Mouse (Mus musculus) forebrain, embryonic 13.5 days (tissue): Measurements from ENCODE around the gene Cadm1. TPM values are rescaled to one million over a fixed set of nuclear protein-coding genes. Genes with fewer than 3 reads are reported as not detected.
A peak's percentile ranks its signal among the peaks of the same experiment; 100 is the strongest.

Experiments
- ATAC-seq: fragments of 200-750 bp; cut with Nextera tagmentation; 2 replicates; pipeline ENCODE4 v1.8.0; 2017
- H3K27ac ChIP-seq: fragments of 300-500 bp; sonication (generic); 2 replicates; pipeline ENCODE4 v1.5.1; 2015; ENCODE audit warnings: inconsistent platforms, mild to moderate bottlenecking, moderate library complexity
- H3K27me3 ChIP-seq: fragments of 300-500 bp; sonication (generic); 2 replicates; pipeline ENCODE4 v1.6.1; 2015; ENCODE audit warnings: mild to moderate bottlenecking, inconsistent platforms
- H3K36me3 ChIP-seq: fragments of 300-500 bp; sonication (generic); 2 replicates; pipeline ENCODE4 v1.6.1; 2015; ENCODE audit warnings: mild to moderate bottlenecking, inconsistent platforms; ENCODE audit not compliant: poor library complexity, severe bottlenecking
- H3K4me1 ChIP-seq: fragments of 300-500 bp; sonication (generic); 2 replicates; pipeline ENCODE4 v1.6.1; 2015; ENCODE audit warnings: inconsistent platforms
- H3K4me2 ChIP-seq: fragments of 300-500 bp; sonication (generic); 2 replicates; pipeline ENCODE4 v1.6.1; 2015; ENCODE audit warnings: inconsistent platforms, mild to moderate bottlenecking, moderate library complexity
- H3K4me3 ChIP-seq: fragments of 300-500 bp; sonication (generic); 2 replicates; pipeline ENCODE4 v1.5.1; 2015; ENCODE audit warnings: mild to moderate bottlenecking, inconsistent platforms
- H3K9ac ChIP-seq: fragments of 300-500 bp; sonication (generic); 2 replicates; pipeline ENCODE4 v1.6.1; 2015; ENCODE audit warnings: mild to moderate bottlenecking, inconsistent platforms
- H3K9me3 ChIP-seq: fragments of 300-500 bp; sonication (generic); replicated peaks from 2 replicates; pipeline ENCODE4 v1.6.1; 2016; ENCODE audit warnings: inconsistent platforms
- WGBS: fragments of 180-500 bp; shearing (Covaris S2); methylation state at CpG from one replicate; pipeline ENCODE4 v1.1.7; 2015; 5-methylcytosine and 5-hydroxymethylcytosine counted together
- polyA plus RNA-seq: library from polyadenylated mRNA; unstranded; fragments of >200 nt; fragmentation: Nextera tagmentation; extraction: Ambion mirVana; gene quantifications from 2 replicates; pipeline ENCODE4 v1.2.1, GENCODE M21; 2015

Cadm1 gene
- polyA plus RNA-seq, 1 experiment from 2014 or later = 140 TPM

DNA sequence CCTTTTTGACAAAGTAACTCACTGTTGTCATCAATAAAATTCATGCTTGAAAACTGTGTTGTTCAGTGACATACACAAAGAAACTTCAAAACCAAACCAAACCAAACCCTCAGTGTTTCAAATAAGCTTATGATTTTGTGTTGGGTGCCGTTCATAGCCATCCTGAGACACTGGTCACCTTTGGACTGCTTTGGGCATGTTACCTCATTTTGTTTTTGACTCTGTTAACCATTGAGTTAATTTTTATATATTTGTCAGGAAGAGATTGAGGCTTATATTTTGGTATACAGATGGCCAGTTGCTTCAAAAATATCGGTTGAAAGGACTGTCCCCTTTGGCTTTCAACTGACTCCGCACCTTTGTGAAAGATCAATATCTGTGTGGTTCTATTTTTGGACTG, 30.8 kb downstream of the Cadm1 start:
- 0 out of 2 replicates have a peak overlapping the region, but pooled peaks have one; percentile 51 for H3K27ac ChIP-seq
- no peak overlapping the region for H3K4me3 ChIP-seq
- H3K9ac ChIP-seq = no peak overlapping the region
- peaks cover 37% of the 10 kb centered on the region for H3K4me1 ChIP-seq
- no peaks in the 10 kb centered on the region for H3K27me3 ChIP-seq
- no peak overlapping the region for H3K4me2 ChIP-seq
- WGBS = 95% methylated on average over 3 of the region's 3 CpGs
- H3K36me3 ChIP-seq = no peaks in the 10 kb centered on the region; the same call in 1 of the 2 replicates
- no peak for ATAC-seq
- no peaks in the 10 kb centered on the region for H3K9me3 ChIP-seq

DNA sequence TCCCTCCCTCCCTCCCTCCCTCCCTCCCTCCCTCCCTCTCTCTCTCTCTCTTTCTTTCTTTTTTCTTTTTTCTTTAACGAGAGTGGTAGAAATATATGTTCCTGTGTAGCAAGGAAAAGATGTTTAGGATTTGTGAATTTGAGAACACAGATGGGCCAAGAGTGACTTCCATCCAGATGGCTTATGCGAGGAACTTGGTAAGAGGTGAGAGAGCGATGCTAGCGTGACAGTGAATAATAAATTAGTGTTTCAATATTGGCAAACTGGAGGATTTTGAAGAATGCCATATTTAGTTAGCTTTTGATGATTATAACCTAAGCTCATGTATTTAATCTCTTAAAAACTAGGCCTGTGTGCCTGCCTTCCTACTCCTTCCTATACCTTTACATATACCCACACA, 31.6 kb downstream of the Cadm1 start:
- WGBS = 76% methylated on average over 4 of the region's 4 CpGs
- H3K4me2 ChIP-seq = no peak overlapping the region
- H3K27me3 ChIP-seq = no peaks in the 10 kb centered on the region
- ATAC-seq = no peak
- no peaks in the 10 kb centered on the region; the same call in 1 of the 2 replicates for H3K36me3 ChIP-seq
- no peak overlapping the region for H3K4me3 ChIP-seq
- peaks cover 30% of the 10 kb centered on the region for H3K4me1 ChIP-seq
- no peak overlapping the region for H3K9ac ChIP-seq
- no peak overlapping the region for H3K27ac ChIP-seq
- H3K9me3 ChIP-seq = no peaks in the 10 kb centered on the region

DNA sequence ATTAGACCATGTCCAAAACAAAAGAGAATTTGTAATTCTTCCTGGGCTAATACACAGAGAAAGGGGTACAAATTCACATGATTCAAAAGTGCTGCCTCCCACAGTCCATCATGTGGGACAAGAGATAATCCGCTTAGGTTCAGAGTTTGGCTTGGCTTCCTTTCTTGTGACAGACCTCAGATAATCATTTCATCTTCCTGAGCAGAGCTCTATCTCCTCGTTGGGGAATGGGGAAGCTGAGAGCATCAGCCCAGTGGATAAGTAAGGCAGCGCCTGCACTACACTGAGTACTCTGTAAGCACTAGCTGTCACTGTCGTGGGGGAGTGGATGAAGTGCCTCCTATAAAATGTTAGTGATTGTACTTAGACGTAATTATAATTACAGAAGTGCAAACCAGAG, 35.1 kb downstream of the Cadm1 start:
- Histone ChIP-seq H3K27me3 (no peaks in the 10 kb centered on the region), H3K9ac (no peak overlapping the region), H3K4me2 (no peak overlapping the region), H3K27ac (no peak overlapping the region), H3K4me1 (peaks cover 33% of the 10 kb centered on the region), H3K36me3 (no peaks in the 10 kb centered on the region; the same call in 1 of the 2 replicates), H3K9me3 (no peaks in the 10 kb centered on the region), H3K4me3 (no peak overlapping the region)
- 68% methylated on average over 5 of the region's 5 CpGs for WGBS
- ATAC-seq = no peak

DNA sequence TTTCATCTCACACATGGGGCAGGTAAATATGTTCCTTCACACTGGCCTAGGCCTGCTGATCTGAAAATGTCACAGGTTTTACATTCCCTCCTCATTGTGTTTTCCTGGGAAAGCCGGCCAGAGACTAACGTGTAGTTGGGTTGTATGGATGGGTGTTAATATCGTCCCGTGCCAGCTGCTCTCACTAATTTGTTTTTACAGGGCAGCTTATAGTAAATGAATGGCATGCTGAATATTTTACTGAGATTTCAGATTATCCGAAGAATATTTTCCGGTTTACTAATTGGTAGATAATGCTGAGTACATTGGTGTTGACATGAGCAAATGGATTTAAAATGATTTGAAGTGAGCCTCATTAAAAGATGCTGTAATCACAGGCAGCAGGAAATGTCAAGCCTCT, 37.9 kb downstream of the Cadm1 start:
- Histone ChIP-seq H3K9ac (no peak overlapping the region), H3K27ac (peak overlapping the region; percentile 6; the same call in 1 of the 2 replicates), H3K36me3 (no peaks in the 10 kb centered on the region), H3K9me3 (no peaks in the 10 kb centered on the region), H3K4me1 (peaks cover 39% of the 10 kb centered on the region), H3K27me3 (no peaks in the 10 kb centered on the region), H3K4me2 (no peak overlapping the region), H3K4me3 (no peak overlapping the region)
- no peak for ATAC-seq
- 41% methylated on average over 6 of the region's 6 CpGs for WGBS

DNA sequence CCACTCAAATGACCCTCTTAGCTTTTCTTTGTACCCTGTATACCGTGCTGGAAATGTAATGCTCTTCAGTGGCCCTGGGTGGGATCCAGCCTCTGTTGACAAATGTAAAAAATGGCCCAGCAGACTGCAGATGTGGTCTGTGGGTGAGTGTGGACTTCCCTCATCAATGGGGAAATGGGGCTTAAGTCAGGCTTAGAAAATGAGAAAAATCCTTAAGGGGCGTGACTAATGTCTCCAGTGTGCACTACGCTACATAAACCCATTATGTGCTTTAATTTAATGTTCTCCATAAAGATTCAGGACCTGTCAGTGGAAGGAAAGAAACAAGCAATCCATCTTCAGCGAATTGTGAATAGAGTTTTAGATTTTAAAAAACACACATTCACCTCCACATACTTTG, 40.2 kb downstream of the Cadm1 start:
- Histone ChIP-seq H3K9me3 (no peaks in the 10 kb centered on the region), H3K36me3 (no peaks in the 10 kb centered on the region; the same call in 1 of the 2 replicates), H3K27ac (no peak overlapping the region), H3K27me3 (no peaks in the 10 kb centered on the region), H3K4me3 (no peak overlapping the region), H3K9ac (no peak overlapping the region), H3K4me1 (peaks cover 38% of the 10 kb centered on the region), H3K4me2 (no peak overlapping the region)
- ATAC-seq = no peak
- 85% methylated on average over 4 of the region's 4 CpGs for WGBS

DNA sequence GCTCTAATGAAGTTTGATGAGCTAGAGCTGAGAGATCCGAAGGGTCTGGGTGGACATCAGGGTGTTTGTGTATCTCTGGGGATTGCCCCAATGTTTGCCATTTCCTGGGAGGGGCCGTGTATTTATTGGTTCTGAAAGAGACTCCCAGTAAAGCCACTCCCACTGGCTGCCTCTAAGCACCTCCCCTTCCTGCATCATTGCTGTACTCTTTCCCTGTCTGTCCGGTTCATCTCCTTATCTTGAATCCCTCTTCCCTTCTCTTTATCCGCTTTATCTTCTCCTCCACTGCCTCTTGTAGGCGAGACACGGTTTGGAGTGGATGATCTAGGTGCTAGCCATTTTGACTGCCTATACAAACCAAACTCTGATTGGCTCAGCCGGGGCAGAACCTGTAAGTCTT, 41.5 kb downstream of the Cadm1 start:
- Histone ChIP-seq H3K36me3 (no peaks in the 10 kb centered on the region; the same call in 1 of the 2 replicates), H3K27me3 (no peaks in the 10 kb centered on the region), H3K4me1 (peaks cover 50% of the 10 kb centered on the region), H3K4me3 (no peak overlapping the region), H3K9ac (no peak overlapping the region), H3K4me2 (no peak overlapping the region), H3K9me3 (no peaks in the 10 kb centered on the region), H3K27ac (no peak overlapping the region)
- 90% methylated on average over 7 of the region's 7 CpGs for WGBS
- no peak for ATAC-seq

DNA sequence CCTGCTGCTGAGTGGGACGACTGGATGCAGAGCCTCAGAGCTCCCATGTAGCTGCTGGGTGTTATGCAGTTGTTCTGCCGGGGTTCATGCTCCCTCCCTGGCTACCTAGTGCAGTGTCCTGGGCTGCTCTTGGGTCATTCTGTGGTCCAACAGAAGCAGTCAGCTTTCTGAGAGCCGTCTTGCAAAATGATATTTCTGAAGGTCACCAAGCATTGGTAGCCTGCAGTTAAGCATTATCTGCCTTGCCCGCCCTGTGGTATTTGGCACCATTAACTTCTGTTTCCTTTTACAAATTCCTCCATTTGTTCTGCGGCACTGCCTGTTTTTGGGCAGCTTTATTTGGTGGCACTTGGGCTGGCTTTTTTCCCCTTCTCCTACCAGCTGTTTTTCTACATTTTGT, 42.2 kb downstream of the Cadm1 start:
- no peak overlapping the region for H3K4me3 ChIP-seq
- no peaks in the 10 kb centered on the region for H3K27me3 ChIP-seq
- peaks cover 47% of the 10 kb centered on the region for H3K4me1 ChIP-seq
- H3K36me3 ChIP-seq = no peaks in the 10 kb centered on the region; the same call in 1 of the 2 replicates
- no peak overlapping the region for H3K4me2 ChIP-seq
- ATAC-seq = no peak
- no peaks in the 10 kb centered on the region for H3K9me3 ChIP-seq
- WGBS = 85% methylated on average over 5 of the region's 5 CpGs
- no peak overlapping the region for H3K27ac ChIP-seq
- no peak overlapping the region for H3K9ac ChIP-seq

DNA sequence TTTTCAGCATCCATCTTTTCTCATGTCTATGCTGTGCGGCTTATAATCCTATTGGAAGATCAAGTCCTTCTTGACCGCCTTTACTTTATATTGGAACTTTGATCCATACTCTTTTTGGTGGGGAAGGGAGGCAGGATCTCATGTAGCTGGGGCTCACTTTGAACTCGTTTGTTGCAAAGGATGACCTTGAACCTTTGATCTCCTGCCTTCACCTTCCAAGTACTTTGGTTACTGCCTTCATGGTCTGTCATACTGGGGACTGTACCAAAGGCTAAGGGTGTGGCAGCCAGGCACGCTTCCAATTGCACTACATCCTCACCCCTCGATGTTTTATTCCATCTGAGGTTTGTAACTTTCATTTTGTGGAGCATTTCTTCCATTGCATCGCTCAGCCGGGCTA, 43.5 kb downstream of the Cadm1 start:
- Histone ChIP-seq H3K4me3 (no peak overlapping the region), H3K9ac (no peak overlapping the region), H3K36me3 (no peaks in the 10 kb centered on the region; the same call in 1 of the 2 replicates), H3K27me3 (no peaks in the 10 kb centered on the region), H3K4me2 (no peak overlapping the region), H3K27ac (no peak overlapping the region), H3K4me1 (peaks cover 34% of the 10 kb centered on the region), H3K9me3 (no peaks in the 10 kb centered on the region)
- WGBS = 87% methylated on average over 7 of the region's 7 CpGs
- ATAC-seq = no peak

DNA sequence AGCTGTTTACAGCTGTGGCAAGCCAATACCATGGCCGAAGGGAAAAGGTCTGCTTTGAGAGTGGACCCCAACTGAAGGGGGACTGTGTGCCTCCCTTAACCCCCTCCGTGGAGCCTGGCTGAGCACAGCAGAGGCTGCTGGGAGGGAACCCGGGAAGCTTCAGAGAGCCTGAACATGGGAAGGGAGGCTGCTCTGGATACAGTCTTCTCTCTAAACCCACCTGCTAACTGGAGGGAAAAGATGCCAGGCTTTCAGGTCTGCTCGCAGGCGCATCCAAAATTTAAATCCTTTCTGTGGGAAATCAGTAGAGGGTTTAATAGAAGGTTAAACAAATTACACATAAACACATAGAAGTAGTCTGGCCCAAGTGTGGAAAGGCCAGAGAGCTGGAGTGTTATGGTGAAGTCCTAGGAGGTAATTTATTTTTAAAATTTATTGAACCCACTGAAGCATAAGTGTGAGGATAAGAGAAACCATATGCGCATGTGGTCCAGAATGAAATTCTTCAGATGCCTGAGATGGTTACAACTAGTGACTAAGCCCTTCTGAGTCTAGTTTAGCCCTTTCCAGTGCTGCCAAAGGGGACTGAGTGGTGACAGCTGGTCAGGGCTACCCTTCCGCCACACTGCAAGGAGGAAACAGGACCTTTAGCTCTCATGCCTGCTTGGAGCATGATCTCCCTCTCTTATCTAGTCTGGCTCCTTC, 44.9 kb downstream of the Cadm1 start:
- H3K4me1 ChIP-seq = peaks cover 30% of the 10 kb centered on the region
- H3K27me3 ChIP-seq = no peaks in the 10 kb centered on the region
- H3K27ac ChIP-seq = no peak overlapping the region
- 76% methylated on average over 7 of the region's 7 CpGs for WGBS
- H3K4me2 ChIP-seq = no peak overlapping the region
- ATAC-seq = no peak
- no peak overlapping the region for H3K9ac ChIP-seq
- no peaks in the 10 kb centered on the region; the same call in 1 of the 2 replicates for H3K36me3 ChIP-seq
- H3K9me3 ChIP-seq = no peaks in the 10 kb centered on the region
- no peak overlapping the region for H3K4me3 ChIP-seq

DNA sequence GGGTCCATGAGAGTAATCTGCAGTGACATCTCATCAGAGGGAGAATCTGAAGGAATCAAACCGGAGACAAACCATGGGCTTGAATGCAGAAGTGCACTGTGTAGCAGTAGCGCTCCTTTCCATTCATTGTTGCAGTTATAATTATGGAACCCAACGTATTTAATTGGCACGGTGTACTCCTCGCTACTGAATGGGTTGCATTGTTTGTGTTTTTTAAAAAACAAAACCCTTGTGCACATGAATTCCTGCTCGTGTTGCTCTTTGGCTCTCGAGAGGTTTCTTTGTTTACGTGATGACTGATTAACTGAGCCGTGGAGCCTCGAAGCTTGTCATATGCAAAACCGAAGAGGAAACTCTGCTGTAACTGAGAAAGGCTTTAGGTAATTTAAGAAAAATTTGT, 45.8 kb downstream of the Cadm1 start:
- Histone ChIP-seq H3K27ac (no peak overlapping the region), H3K36me3 (peaks cover under 1% of the 10 kb centered on the region; the same call in 1 of the 2 replicates), H3K4me2 (peak overlapping the region; percentile 4; the same call in 1 of the 2 replicates), H3K9me3 (no peaks in the 10 kb centered on the region), H3K4me3 (no peak overlapping the region), H3K4me1 (peaks cover 24% of the 10 kb centered on the region), H3K27me3 (no peaks in the 10 kb centered on the region), H3K9ac (no peak overlapping the region)
- 16% methylated on average over 11 of the region's 11 CpGs for whole genome bisulfite sequencing
- no peak for ATAC-seq

DNA sequence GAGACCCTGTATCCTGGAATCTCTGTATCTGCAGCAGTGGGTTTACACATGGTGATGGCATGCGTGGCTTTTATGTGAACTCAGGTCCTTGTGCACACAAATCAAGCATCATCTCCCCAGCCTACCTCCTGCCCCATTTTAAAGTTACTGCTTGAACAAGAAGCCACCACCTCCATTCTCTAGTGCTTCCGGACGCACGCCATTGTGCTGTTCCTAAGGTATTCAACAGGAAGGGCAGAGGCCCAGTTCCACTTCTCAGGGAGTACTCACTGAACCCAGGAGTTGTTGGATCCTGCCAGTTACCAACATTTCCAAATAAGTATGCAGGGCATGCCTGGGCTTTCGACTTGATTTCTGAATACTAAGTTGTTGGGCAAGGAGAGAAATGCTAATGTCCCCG, 49.5 kb downstream of the Cadm1 start:
- WGBS = 84% methylated on average over 6 of the region's 6 CpGs
- no peaks in the 10 kb centered on the region for H3K27me3 ChIP-seq

DNA sequence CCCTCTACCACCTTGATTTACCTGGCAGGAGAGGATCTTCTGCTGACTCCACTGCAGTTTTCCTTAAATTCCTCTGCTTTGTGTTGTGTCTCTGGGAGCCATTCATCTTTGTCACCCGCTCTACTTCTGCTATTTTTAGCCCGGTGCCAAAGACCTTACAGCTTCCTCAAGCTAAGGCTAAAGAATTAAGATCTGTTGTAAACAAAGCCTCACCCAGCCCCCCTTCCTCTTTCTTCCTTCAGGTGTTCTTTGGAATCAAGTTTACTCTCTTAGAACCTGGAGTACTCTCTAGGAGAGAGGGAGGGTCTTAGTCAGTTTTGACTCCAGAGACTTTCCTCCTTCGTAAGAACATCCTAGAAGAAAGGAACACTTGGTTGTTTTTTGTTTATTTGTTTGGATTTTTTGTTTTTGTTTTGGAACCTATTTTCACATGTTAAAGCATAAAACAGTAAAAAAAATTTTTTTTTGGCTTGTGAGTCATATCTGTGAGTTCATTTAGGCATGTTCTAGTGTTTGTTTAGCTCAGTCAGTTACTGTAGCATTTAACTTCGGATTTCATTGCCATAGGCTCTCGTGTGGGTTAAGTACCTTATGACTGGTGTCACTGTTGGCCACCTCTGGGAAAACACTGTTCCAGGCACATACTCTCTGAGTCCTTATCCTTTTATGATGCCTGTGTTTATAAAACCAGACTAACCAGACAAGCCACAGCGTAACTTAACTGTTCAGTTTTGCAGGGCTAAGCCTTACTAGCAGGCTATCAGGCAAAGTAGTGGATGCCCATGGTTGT, 51.8 kb downstream of the Cadm1 start:
- Histone ChIP-seq H3K9ac (no peak overlapping the region), H3K4me1 (peaks cover 29% of the 10 kb centered on the region), H3K27me3 (no peaks in the 10 kb centered on the region), H3K36me3 (0 out of 2 replicates have a peak, but pooled peaks cover 3% of the 10 kb centered on the region), H3K4me2 (no peak overlapping the region), H3K4me3 (no peak overlapping the region), H3K9me3 (no peaks in the 10 kb centered on the region), H3K27ac (no peak overlapping the region)
- WGBS = 78% methylated on average over 6 of the region's 6 CpGs
- ATAC-seq = no peak

More for the DNA sequence above, 49.5 kb downstream of the Cadm1 start:
- Histone ChIP-seq H3K4me3 (no peak overlapping the region), H3K4me1 (peaks cover 29% of the 10 kb centered on the region), H3K9me3 (no peaks in the 10 kb centered on the region), H3K4me2 (no peak overlapping the region), H3K27ac (no peak overlapping the region), H3K9ac (no peak overlapping the region), H3K36me3 (0 out of 2 replicates have a peak, but pooled peaks cover 3% of the 10 kb centered on the region)
- no peak for ATAC-seq
